Mouse (Mus musculus) urinary bladder, postnatal 25 days (tissue): Measurements from ENCODE around the gene Vmn1r205.
"Not testable (repeated sequence)": the region's sequence is repeated elsewhere in the genome, so short reads cannot be mapped to it uniquely, and the experiment has no call there.

Experiments used
- DNase-seq: peaks from one replicate; pipeline ENCODE4 v3.0.0; 2022; ENCODE audit warnings: low spot score

Gene Vmn1r205

GRCm38 (mm10) chr13:22592900-22593299, at the start of gene Vmn1r205:
TSS of gene Vmn1r205 (minus strand) at chr13:22593000.
- no peak for DNase-seq

- not testable (repeated sequence) for DNase-seq
These were observed 31.4 kb upstream of the Vmn1r205 start, which contains the start of gene Vmn1r206 for GRCm38 (mm10) chr13:22624151-22624550. TSS of gene Vmn1r206 (minus strand) at chr13:22624251.

GRCm38 (mm10) chr13:22583336-22583735, 9.5 kb downstream of the Vmn1r205 start:
- not testable (repeated sequence) for DNase-seq

- DNase-seq = not testable (repeated sequence)
These were observed 17.9 kb downstream of the Vmn1r205 start for GRCm38 (mm10) chr13:22574911-22575310.

GRCm38 (mm10) chr13:22552898-22553297, 39.9 kb downstream of the Vmn1r205 start, which contains the start of gene Vmn1r204:
TSS of gene Vmn1r204 (plus strand) at chr13:22553198.
- not testable (repeated sequence) for DNase-seq
